18 mouse cellular contexts compared by ENCODE assay signal in genomic region chr2:38088346-38088745, GRCm38 (mm10).
DNase-seq lines count a peak whose midpoint lies in the region; ATAC-seq and TF ChIP-seq lines count a peak whose summit lies in the region.
"Had no signal": no experiment of that assay in that cellular context is flagged by ENCODE, and none has a peak within 500 bp of the region (broad histone marks: within the 10 kb centered on the region; RNA-seq: fewer than 3 reads in every experiment).

No protein-coding gene starts in this region.

- 56% methylated on average over 1 of the region's 1 CpGs for WGBS in midbrain, embryonic 11.5 days
- 79% methylated on average over 1 of the region's 1 CpGs for WGBS in midbrain, embryonic 13.5 days
- WGBS in kidney, postnatal 0 days, result 68% methylated on average over 1 of the region's 1 CpGs
- 73% methylated on average over 1 of the region's 1 CpGs for WGBS in forebrain, embryonic 10.5 days

- H3K27me3 ChIP-seq in midbrain, embryonic 11.5 days (ENCODE audit: control insufficient read depth, insufficient read depth, low read length), result no peaks in the 10 kb centered on the region
- H3K27me3 ChIP-seq in midbrain, embryonic 13.5 days, result no peaks in the 10 kb centered on the region
- H3K27me3 ChIP-seq in kidney, postnatal 0 days (ENCODE audit: insufficient read depth, low read length), result no peaks in the 10 kb centered on the region
- H3K27me3 ChIP-seq in forebrain, embryonic 10.5 days (ENCODE audit: poor library complexity, severe bottlenecking), result no peaks in the 10 kb centered on the region
- H3K27me3 ChIP-seq: CH12.LX; hindbrain, embryonic 12.5 days had no signal

- H3K4me3 ChIP-seq in midbrain, embryonic 11.5 days (ENCODE audit: low read depth, low read length), result no peak overlapping the region
- H3K4me3 ChIP-seq in midbrain, embryonic 13.5 days (replicated peaks), result no peak overlapping the region
- H3K4me3 ChIP-seq in kidney, postnatal 0 days (replicated peaks; ENCODE audit: low read depth, low read length), result no peak overlapping the region
- H3K4me3 ChIP-seq in forebrain, embryonic 10.5 days, result no peak overlapping the region
- H3K4me3 ChIP-seq: embryonic facial prominence, embryonic 10.5 days; hindbrain, embryonic 12.5 days had no signal

- no peaks in the 10 kb centered on the region for H3K4me1 ChIP-seq in midbrain, embryonic 11.5 days (ENCODE audit: control insufficient read depth, insufficient read depth, low read length)
- H3K4me1 ChIP-seq in midbrain, embryonic 13.5 days (replicated peaks), result no peaks in the 10 kb centered on the region
- H3K4me1 ChIP-seq in kidney, postnatal 0 days (replicated peaks; ENCODE audit: insufficient read depth, low read length), result no peaks in the 10 kb centered on the region
- H3K4me1 ChIP-seq in forebrain, embryonic 10.5 days, result peaks cover 17% of the 10 kb centered on the region
- H3K4me1 ChIP-seq: hindbrain, embryonic 12.5 days had no signal

- no peak overlapping the region for H3K4me2 ChIP-seq in midbrain, embryonic 11.5 days
- H3K4me2 ChIP-seq in midbrain, embryonic 13.5 days (replicated peaks), result no peak overlapping the region
- no peak overlapping the region for H3K4me2 ChIP-seq in kidney, postnatal 0 days (ENCODE audit: low read length)
- H3K4me2 ChIP-seq: heart, embryonic 11.5 days; hindbrain, embryonic 12.5 days had no signal

- H3K36me3 ChIP-seq in midbrain, embryonic 11.5 days (ENCODE audit: control insufficient read depth, insufficient read depth, low read length), result no peaks in the 10 kb centered on the region
- H3K36me3 ChIP-seq in midbrain, embryonic 13.5 days, result no peaks in the 10 kb centered on the region
- H3K36me3 ChIP-seq in kidney, postnatal 0 days (ENCODE audit: insufficient read depth, low read length), result no peaks in the 10 kb centered on the region
- peaks cover 3% of the 10 kb centered on the region; the same call in 1 of the 2 replicates for H3K36me3 ChIP-seq in forebrain, embryonic 10.5 days (replicated peaks)
- H3K36me3 ChIP-seq: embryonic facial prominence, embryonic 10.5 days; hindbrain, embryonic 12.5 days had no signal

- no peak overlapping the region for H3K27ac ChIP-seq in midbrain, embryonic 11.5 days (ENCODE audit: low read depth, low read length)
- no peak overlapping the region for H3K27ac ChIP-seq in midbrain, embryonic 13.5 days
- H3K27ac ChIP-seq in kidney, postnatal 0 days, result peak overlapping the region; percentile 48
- no peak overlapping the region for H3K27ac ChIP-seq in forebrain, embryonic 10.5 days
- H3K27ac ChIP-seq: embryonic facial prominence, embryonic 10.5 days; hindbrain, embryonic 12.5 days had no signal

- H3K9ac ChIP-seq in midbrain, embryonic 11.5 days (ENCODE audit: low read length), result no peak overlapping the region
- H3K9ac ChIP-seq in midbrain, embryonic 13.5 days (replicated peaks), result no peak overlapping the region
- no peak overlapping the region for H3K9ac ChIP-seq in kidney, postnatal 0 days (ENCODE audit: low read depth, low read length)
- H3K9ac ChIP-seq: hindbrain, embryonic 12.5 days had no signal

- ATAC-seq in midbrain, embryonic 11.5 days (ENCODE audit: low FRiP score), result no peak
- no peak for ATAC-seq in midbrain, embryonic 13.5 days
- 0 out of 2 replicates have a peak, but pooled peaks have one; percentile 49 for ATAC-seq in kidney, postnatal 0 days (replicated peaks; ENCODE audit: low FRiP score, low read depth)
- ATAC-seq: forebrain, embryonic 14.5 days had no signal

- DNase-seq in cerebellum, adult 9-11 months, result peak; percentile 15
- DNase-seq in cerebellum, adult 8-10 months, result no peak
- DNase-seq in midbrain, embryonic 11.5 days (ENCODE audit: low spot score, missing footprints), result peak; percentile 35
- DNase-seq in kidney, postnatal 0 days (ENCODE audit: low spot score), result no peak
- DNase-seq in right cerebral cortex, postnatal 4 days, result no peak
- no peak for DNase-seq in yolk sac, embryonic 10.5 days (ENCODE audit: low spot score)
- DNase-seq in forebrain, embryonic 10.5 days (ENCODE audit: extremely low spot score, low spot score), result no peak
- DNase-seq: adrenal gland, postnatal 14 days; heart, postnatal 14 days; lung, adult 18-20 months; lung, postnatal 14 days; right cerebral cortex, postnatal 25 days had no signal

- H3K9me3 ChIP-seq in midbrain, embryonic 11.5 days (ENCODE audit: control insufficient read depth, low read length), result no peaks in the 10 kb centered on the region
- H3K9me3 ChIP-seq in midbrain, embryonic 13.5 days, result no peaks in the 10 kb centered on the region
- H3K9me3 ChIP-seq in kidney, postnatal 0 days (replicated peaks; ENCODE audit: low read length), result no peaks in the 10 kb centered on the region
- H3K9me3 ChIP-seq in forebrain, embryonic 10.5 days, result no peaks in the 10 kb centered on the region
- H3K9me3 ChIP-seq: embryonic facial prominence, embryonic 10.5 days; hindbrain, embryonic 12.5 days had no signal

- TF ChIP-seq CTCF in kidney, postnatal 0 days (IDR thresholded peaks at IDR 0.05; ENCODE audit: low read depth), result no peak

Comparison
In these comparisons a context has a peak if more than half of its experiments do, and no peak if none do; other contexts are left out.
1. DNase-seq: peak in cerebellum, adult 9-11 months (single experiment) and midbrain, embryonic 11.5 days (single experiment); none in cerebellum, adult 8-10 months (single experiment), kidney, postnatal 0 days (single experiment), right cerebral cortex, postnatal 4 days (single experiment), yolk sac, embryonic 10.5 days (single experiment) and forebrain, embryonic 10.5 days (single experiment).